Mouse (Mus musculus): ENCODE measurements around the gene Ninj2.
A peak's percentile ranks its signal among the peaks of the same experiment; 100 is the strongest.

Gene Ninj2

DNA sequence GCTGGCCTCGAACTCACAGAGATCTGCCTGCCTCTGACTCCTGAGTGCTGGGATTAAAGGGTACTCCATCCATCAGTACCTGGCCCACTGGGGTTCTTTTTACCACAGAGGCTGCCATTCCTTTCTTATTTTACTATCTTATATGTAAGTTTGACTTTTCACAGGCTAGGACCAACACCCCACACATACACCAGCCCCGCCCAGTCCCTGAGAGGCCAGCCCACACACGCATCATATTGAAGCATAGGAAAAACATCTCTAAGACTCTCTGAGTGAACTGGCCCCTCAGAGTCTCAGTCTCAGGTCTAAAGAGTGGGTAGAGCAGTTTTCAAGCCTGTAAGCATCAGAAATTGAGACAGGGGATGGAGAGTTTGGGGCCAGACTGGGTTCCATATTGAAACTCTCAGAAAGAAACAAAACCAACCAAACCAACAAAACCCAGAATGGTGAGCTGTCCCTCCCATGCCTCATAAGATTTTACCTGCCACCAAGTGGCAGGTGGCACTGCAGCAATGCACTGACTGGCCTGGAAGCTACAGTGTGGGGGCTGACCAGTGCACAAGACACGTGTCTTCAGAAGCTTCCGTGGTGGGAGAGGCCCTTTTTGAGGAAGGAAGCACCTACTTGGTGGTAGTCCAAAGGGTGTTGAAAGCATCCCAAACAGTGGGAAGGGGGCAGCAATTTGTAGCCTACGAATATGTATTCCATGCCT lies 86.0 kb downstream of the Ninj2 start:
- no peak for DNase-seq (ENCODE audit: low read depth, low spot score)

- DNase-seq (ENCODE audit: low read depth, low spot score), result no peak
Measured at GRCm38 (mm10) chr6:120179756-120180206, 86.6 kb downstream of the Ninj2 start.

GRCm38 (mm10) chr6:120180492-120180891 lies 87.3 kb downstream of the Ninj2 start:
- no peak for DNase-seq (ENCODE audit: low read depth, low spot score)

- DNase-seq (ENCODE audit: low read depth, low spot score), result no peak
Measured at GRCm38 (mm10) chr6:120182160-120182559, 89.0 kb downstream of the Ninj2 start.

- no peak for DNase-seq (ENCODE audit: low read depth, low spot score)
Measured at GRCm38 (mm10) chr6:120183771-120184170, 90.6 kb downstream of the Ninj2 start.

DNA sequence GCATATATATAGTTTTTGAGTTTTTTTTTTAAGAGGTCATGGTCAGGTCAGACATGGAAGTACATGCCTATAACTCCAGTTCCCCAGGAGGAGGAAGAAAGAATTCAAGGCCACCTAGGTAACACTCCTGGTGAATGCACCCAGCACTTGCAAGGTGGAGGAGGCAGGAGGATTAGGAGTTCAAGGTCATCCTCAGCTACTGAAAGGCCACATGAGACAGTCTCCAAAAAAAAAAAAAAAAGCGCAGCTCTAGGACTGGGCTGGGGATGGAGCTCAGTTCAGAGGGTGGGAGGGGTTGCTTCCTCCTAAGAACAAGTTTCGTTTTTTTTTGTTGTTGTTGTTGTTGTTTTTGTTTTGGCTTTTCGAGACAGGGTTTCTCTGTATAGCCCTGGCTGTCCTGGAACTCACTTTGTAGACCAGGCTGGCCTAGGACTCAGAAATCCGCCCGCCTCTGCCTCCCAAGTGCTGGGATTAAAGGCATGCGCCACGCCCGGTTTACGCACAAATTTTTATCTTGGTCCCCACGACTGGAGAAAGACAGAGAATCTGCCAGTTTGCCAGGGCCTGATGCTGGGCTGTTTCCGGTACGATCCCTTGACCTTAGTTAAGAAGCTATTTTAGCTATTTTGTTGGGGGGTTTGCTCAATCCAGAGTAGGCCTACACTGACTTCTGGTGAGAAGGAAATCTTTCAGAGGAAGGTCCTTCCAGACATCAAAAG lies 92.0 kb downstream of the Ninj2 start:
- DNase-seq (ENCODE audit: low read depth, low spot score), result no peak

DNA sequence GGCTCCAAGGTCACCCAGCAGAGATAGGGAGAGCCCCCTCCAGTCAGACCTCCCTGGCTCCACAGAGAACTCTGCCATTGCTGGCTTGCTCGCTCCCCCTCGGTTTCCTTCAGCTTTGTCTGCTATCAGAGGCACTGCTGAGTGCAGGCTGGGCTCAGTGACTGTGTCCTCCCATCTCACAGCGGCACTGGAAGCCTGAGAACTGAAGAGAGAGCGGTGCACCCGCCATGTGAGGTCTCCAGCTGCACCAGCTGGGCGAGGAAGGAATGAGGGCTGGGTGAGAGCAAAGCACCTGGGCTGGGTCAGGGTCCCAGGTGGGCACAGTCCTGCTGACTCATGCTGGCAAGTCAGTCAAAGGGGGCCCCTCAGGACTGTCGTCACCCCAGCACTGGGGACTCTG lies 92.6 kb downstream of the Ninj2 start:
- no peak for DNase-seq (ENCODE audit: low read depth, low spot score)

GRCm38 (mm10) chr6:120186594-120186993 lies 93.4 kb downstream of the Ninj2 start:
- DNase-seq (ENCODE audit: low read depth, low spot score), result no peak

- DNase-seq (ENCODE audit: low read depth, low spot score), result no peak
Measured at GRCm38 (mm10) chr6:120187587-120188176, 94.5 kb downstream of the Ninj2 start.

DNA sequence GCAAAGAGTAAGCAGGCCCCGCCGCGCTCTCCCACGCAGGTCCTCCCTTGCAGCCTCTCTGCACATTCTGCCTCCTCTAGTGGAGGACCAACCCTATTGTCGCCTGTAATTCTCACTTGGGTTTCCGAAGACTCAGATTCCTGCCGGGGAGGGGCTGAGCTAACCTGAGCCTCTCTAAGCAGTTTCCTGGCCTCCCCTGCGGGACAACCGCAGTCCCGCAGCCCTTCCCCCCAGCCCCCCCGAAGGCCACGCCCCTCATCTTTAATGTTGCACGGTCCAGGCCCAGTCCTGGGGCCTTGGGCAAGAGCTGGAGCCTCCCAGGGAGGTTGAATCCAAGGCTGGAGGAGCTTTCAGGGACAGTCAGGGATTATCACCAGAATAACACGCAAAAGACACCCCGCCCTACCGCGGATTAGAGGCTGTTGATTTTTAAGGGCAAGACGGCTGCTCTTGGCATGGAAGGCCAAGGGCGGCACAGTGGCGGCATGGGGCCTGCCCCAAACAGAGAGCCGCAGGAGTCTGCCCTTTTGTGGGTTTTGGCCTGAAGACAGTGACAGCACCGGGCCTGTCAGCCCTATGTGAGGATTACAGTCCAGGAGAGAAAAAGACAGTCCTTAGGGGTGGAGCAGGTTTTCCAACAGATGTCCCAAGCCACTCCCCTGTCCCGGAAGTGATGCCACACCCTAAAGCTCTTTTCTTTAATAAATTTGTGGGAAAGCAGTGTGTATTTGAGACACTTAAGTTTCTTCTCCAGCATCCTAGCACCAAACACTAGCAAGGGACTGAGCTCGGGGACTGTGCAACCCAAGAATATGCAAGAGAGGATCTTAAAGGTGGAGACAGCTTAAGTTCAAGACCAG lies 95.5 kb downstream of the Ninj2 start:
- DNase-seq (ENCODE audit: low read depth, low spot score), result peak; percentile 30

DNA sequence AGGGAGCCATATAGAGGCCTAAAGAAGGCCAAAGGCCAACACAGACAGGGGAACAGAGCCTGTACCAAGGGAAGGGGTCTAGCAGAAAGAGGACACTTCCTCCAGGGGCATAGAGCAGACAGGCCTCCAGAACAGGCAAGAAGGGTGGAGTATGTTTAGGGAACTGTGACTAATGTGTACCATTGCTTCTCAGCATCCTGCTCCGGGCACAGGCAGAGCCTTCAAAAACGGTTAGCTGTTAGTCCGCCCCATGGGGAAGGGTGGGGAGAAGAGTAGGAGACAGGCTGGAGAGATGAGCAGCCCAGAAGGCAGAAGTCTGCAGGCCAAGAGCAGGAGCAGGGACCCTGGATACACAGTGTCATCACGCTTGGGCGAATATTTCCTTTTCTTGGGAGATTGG lies 96.1 kb downstream of the Ninj2 start:
- no peak for DNase-seq (ENCODE audit: low read depth, low spot score)

GRCm38 (mm10) chr6:120190365-120190764 lies 97.2 kb downstream of the Ninj2 start:
- no peak for DNase-seq (ENCODE audit: low read depth, low spot score)

DNA sequence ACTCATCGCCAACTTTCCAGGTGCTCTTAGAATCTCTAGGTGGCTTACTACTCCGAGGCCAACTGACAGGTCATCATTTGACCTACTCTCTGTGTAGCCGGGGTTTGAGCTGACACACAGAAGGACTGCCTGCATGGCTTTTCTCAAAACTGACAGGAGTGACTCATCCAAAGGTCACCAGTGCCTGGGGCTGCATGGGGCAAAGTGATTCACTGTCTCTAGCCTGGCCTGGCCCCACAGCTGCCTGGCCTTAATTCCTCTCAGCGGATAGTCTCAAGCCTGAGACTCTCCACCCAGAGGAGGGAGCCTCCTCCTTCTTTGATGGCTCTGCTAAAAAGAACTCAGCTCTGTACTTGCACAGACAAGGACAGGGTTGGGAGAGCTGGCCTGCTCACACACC lies 97.8 kb downstream of the Ninj2 start:
- no peak for DNase-seq (ENCODE audit: low read depth, low spot score)

GRCm38 (mm10) chr6:120191396-120192170 lies 98.4 kb downstream of the Ninj2 start:
- DNase-seq (ENCODE audit: low read depth, low spot score), result no peak

GRCm38 (mm10) chr6:120192211-120192870 lies 99.2 kb downstream of the Ninj2 start:
- DNase-seq (ENCODE audit: low read depth, low spot score), result no peak

- peak; percentile 30 for DNase-seq (ENCODE audit: low read depth, low spot score)
Measured at GRCm38 (mm10) chr6:120193174-120193573, 100.0 kb downstream of the Ninj2 start.

DNA sequence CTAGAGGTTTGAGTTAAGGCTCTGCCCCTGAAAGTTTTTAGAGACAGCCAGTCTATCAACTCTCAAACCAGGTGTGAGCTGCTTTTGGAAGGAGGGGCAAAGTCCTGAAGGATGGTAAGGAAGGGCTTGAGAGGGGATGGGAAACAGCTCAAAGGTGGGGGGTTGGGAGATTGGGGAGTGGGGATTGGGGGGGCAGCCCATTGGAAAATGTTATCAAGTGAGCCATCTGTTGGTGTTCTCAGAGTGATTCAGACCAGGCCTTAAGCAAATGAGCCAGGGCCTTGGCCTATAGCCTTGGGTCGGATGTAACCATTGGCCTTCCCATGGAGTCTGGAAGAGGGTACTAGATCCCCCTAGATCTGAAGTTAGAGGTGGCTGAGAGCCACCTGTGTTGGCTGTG lies 100.6 kb downstream of the Ninj2 start:
- DNase-seq (ENCODE audit: low read depth, low spot score), result no peak

GRCm38 (mm10) chr6:120194305-120194704 lies 101.2 kb downstream of the Ninj2 start:
- DNase-seq (ENCODE audit: low read depth, low spot score), result no peak

DNA sequence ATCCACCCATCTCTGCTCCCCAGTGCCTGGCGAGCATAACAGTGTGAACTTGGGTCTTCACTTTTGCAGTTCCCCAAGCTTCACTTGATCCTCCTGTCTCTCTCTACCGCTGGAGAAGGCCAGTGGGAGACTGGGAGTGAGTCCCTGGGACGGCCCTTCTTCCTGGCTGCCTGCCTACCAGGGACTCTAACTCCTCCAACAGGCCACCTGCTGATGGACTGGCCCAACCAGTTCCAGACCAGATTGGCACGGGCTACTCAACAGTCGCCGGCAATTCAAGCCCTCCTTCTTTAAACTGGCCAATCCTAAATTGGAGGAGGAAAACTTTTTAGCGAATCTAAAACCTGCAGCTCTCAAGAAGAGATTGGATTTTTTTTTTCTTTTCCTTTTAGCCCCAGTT lies 101.8 kb downstream of the Ninj2 start:
- no peak for DNase-seq (ENCODE audit: low read depth, low spot score)

DNA sequence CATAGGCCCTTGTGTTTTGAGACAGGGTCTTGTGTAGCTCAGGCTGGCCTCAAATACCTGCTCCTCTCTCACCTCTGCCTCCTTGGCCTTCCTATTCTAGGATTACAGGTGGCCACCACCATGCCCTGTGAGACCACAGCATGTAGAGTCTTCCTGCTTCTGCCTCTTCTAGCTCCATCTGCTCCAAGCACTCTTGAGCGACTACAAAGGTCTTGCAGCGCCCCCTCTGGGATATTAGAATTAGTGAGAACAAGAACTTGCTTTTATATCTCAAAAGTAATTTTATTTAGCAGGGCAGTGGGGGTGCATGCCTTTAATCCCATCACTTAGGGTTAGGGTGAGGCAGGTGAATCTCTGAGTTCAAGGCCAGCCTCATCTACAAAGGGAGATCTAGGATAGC lies 103.7 kb downstream of the Ninj2 start:
- no peak for DNase-seq (ENCODE audit: low read depth, low spot score)

DNA sequence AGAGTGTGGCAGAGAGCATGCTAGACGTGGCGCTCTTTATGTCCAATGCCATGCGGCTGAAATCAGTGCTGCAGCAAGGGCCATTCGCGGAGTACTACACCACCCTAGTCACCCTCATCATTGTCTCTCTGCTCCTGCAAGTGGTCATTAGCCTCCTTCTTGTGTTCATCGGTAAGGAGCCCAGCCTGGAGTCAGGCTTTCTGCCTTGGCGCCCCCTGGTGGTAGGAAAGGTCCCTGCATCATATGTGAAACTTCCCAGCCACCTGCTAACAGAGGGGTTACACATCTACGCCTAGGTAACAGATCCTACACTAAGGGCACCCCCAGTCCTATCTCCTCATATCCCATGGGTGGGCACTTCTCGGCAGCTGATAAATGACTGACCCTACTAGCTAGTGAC lies 104.8 kb downstream of the Ninj2 start:
- DNase-seq (ENCODE audit: low read depth, low spot score), result peak; percentile 47

Data from retina, postnatal 7 days (tissue).